Mouse (Mus musculus) MEL (cell line): ENCODE data around the gene Urah. TPM values are rescaled to one million over a fixed set of nuclear protein-coding genes. Genes with fewer than 3 reads are reported as not detected.

Source experiments
- DNase-seq: peaks from one replicate; pipeline ENCODE4 v3.0.0; 2011; ENCODE audit warnings: low read depth, low spot score
- H3K27ac ChIP-seq: 2 replicates; pipeline ENCODE4 v1.5.1; 2012; ENCODE audit warnings: low read depth, mild to moderate bottlenecking, control low read depth, low read length, moderate library complexity; ENCODE audit not compliant: control insufficient read depth
- H3K27me3 ChIP-seq, 2 experiments: fragments of 150-350 bp in 1 of 2; sonication (generic) in 1 of 2; 2 replicates each; pipeline ENCODE4 v1.6.1; 2012; ENCODE audit warnings: low read length in 2 of 2, mild to moderate bottlenecking in 2 of 2, improper control_type of control experiment in 1 of 2, moderate library complexity in 1 of 2; ENCODE audit not compliant: insufficient read depth in 2 of 2, control insufficient read depth in 1 of 2
- H3K36me3 ChIP-seq, 2 experiments: 2 replicates each; pipeline ENCODE4 v1.6.1; 2012 to 2014; ENCODE audit warnings: low read length in 2 of 2, improper control_type of control experiment in 1 of 2, inconsistent platforms in 1 of 2, mild to moderate bottlenecking in 1 of 2; ENCODE audit not compliant: insufficient read depth in 2 of 2, control insufficient read depth in 1 of 2
- H3K4me1 ChIP-seq, 2 experiments: fragments of 150-350 bp in 1 of 2; sonication (generic) in 1 of 2; 2 replicates each; pipeline ENCODE4 v1.6.1; 2012; ENCODE audit warnings: low read length in 2 of 2, improper control_type of control experiment in 1 of 2, mild to moderate bottlenecking in 1 of 2; ENCODE audit not compliant: insufficient read depth in 2 of 2, control insufficient read depth in 1 of 2
- H3K4me3 ChIP-seq, 2 experiments: fragments of 150-350 bp in 1 of 2; sonication (generic) in 1 of 2; 2 replicates each; pipeline ENCODE4 v1.5.1; 2012; ENCODE audit warnings: low read depth in 2 of 2, low read length in 2 of 2, mild to moderate bottlenecking in 2 of 2, moderate library complexity in 2 of 2, control low read depth in 1 of 2, improper control_type of control experiment in 1 of 2; ENCODE audit not compliant: control insufficient read depth in 1 of 2, insufficient read depth in 1 of 2
- H3K79me2 ChIP-seq: 2 replicates; pipeline ENCODE4 v1.6.1; 2012; ENCODE audit warnings: mild to moderate bottlenecking, low read length, moderate library complexity; ENCODE audit not compliant: control insufficient read depth, poor library complexity, insufficient read depth
- H3K9ac ChIP-seq: 2 replicates; pipeline ENCODE4 v1.6.1; 2012; ENCODE audit warnings: low read depth, mild to moderate bottlenecking, control low read depth, low read length, moderate library complexity; ENCODE audit not compliant: control insufficient read depth, poor library complexity, severe bottlenecking
- H3K9me3 ChIP-seq: fragments of 150-350 bp; sonication (generic); replicated peaks from 2 replicates; pipeline ENCODE4 v1.6.1; 2012; ENCODE audit warnings: mild to moderate bottlenecking, low read length, improper control_type of control experiment, moderate library complexity; ENCODE audit not compliant: insufficient read depth
- CHD1 ChIP-seq: IDR thresholded peaks from 2 replicates; pipeline ENCODE4 v1.6.1; 2012; ENCODE audit warnings: low read depth, mild to moderate bottlenecking, inconsistent platforms, low read length, improper control_type of control experiment
- CHD2 ChIP-seq: IDR thresholded peaks from 2 replicates; pipeline ENCODE4 v1.6.1; 2011; ENCODE audit warnings: low read length, improper control_type of control experiment
- CTCF ChIP-seq, 3 experiments: IDR thresholded peaks in 2 of 3; conservative IDR thresholded peaks in 1 of 3; 2 replicates each; pipeline ENCODE4 v1.5.1; 2011 to 2012; ENCODE audit warnings: low read length in 3 of 3, low read depth in 2 of 3, mild to moderate bottlenecking in 2 of 3, improper control_type of control experiment in 1 of 3, inconsistent platforms in 1 of 3, mixed read lengths in 1 of 3, moderate library complexity in 1 of 3; ENCODE audit not compliant: control insufficient read depth in 1 of 3, insufficient read depth in 1 of 3, poor library complexity in 1 of 3, severe bottlenecking in 1 of 3
- E2F4 ChIP-seq: IDR thresholded peaks from 2 replicates; pipeline ENCODE4 v1.6.1; 2011; ENCODE audit warnings: low read depth, low read length, improper control_type of control experiment, borderline replicate concordance
- ETS1 ChIP-seq: IDR thresholded peaks from 2 replicates; pipeline ENCODE4 v1.6.1; 2012; ENCODE audit warnings: low read depth, mild to moderate bottlenecking, inconsistent platforms, low read length, improper control_type of control experiment, moderate library complexity
- HCFC1 ChIP-seq: IDR thresholded peaks from 2 replicates; pipeline ENCODE4 v1.6.1; 2012; ENCODE audit warnings: low read depth, mild to moderate bottlenecking, inconsistent platforms, low read length, improper control_type of control experiment, moderate library complexity
- MEF2A ChIP-seq: IDR thresholded peaks from 2 replicates; pipeline ENCODE4 v1.6.1; 2014; ENCODE audit warnings: low read depth, mild to moderate bottlenecking, inconsistent platforms, low read length, improper control_type of control experiment; ENCODE audit not compliant: poor library complexity, insufficient replicate concordance, severe bottlenecking; ENCODE audit errors: extremely low read depth
- MXI1 ChIP-seq: IDR thresholded peaks from 2 replicates; pipeline ENCODE4 v1.6.1; 2011; ENCODE audit warnings: mild to moderate bottlenecking, low read depth, low read length, improper control_type of control experiment
- MYB ChIP-seq: IDR thresholded peaks from 2 replicates; pipeline ENCODE4 v1.6.1; 2011; ENCODE audit warnings: mild to moderate bottlenecking, low read depth, low read length, improper control_type of control experiment
- RAD21 ChIP-seq: IDR thresholded peaks from 2 replicates; pipeline ENCODE4 v1.6.1; 2011; ENCODE audit warnings: mild to moderate bottlenecking, low read depth, low read length, improper control_type of control experiment
- RCOR1 ChIP-seq: IDR thresholded peaks from 2 replicates; pipeline ENCODE4 v1.6.1; 2012; ENCODE audit warnings: low read depth, mild to moderate bottlenecking, inconsistent platforms, low read length, improper control_type of control experiment
- SMC3 ChIP-seq: IDR thresholded peaks from 2 replicates; pipeline ENCODE4 v1.6.1; 2011; ENCODE audit warnings: low read depth, low read length, improper control_type of control experiment
- TCF12 ChIP-seq: IDR thresholded peaks from 2 replicates; pipeline ENCODE4 v1.6.1; 2014; ENCODE audit warnings: low read depth, mild to moderate bottlenecking, inconsistent platforms, low read length, improper control_type of control experiment, moderate library complexity
- USF1 ChIP-seq: IDR thresholded peaks from 2 replicates; pipeline ENCODE4 v1.6.1; 2014; ENCODE audit warnings: low read depth, mild to moderate bottlenecking, inconsistent platforms, low read length, improper control_type of control experiment, moderate library complexity
- USF2 ChIP-seq, 2 experiments: IDR thresholded peaks; 2 replicates each; pipeline ENCODE4 v1.6.1; 2011 to 2012; ENCODE audit warnings: improper control_type of control experiment in 2 of 2, low read length in 2 of 2, borderline replicate concordance in 1 of 2, inconsistent platforms in 1 of 2, low read depth in 1 of 2, mild to moderate bottlenecking in 1 of 2; ENCODE audit not compliant: insufficient read depth in 1 of 2
- ZC3H11A ChIP-seq: IDR thresholded peaks from 2 replicates; pipeline ENCODE4 v1.6.1; 2012; ENCODE audit warnings: low read depth, mild to moderate bottlenecking, inconsistent platforms, low read length, improper control_type of control experiment
- ZKSCAN1 ChIP-seq: IDR thresholded peaks from 2 replicates; pipeline ENCODE4 v1.6.1; 2012; ENCODE audit warnings: low read depth, mild to moderate bottlenecking, inconsistent platforms, low read length, improper control_type of control experiment, moderate library complexity
- ZMIZ1 ChIP-seq: IDR thresholded peaks from 2 replicates; pipeline ENCODE4 v1.6.1; 2012; ENCODE audit warnings: low read depth, mild to moderate bottlenecking, inconsistent platforms, low read length, improper control_type of control experiment, moderate library complexity
- polyA plus RNA-seq, 2 experiments: library from polyadenylated mRNA; stranded (reverse) in 1 of 2; unstranded in 1 of 2; fragments of >175 nt in 1 of 2; fragments of >200 nt in 1 of 2; gene quantifications; 2 replicates each; pipeline versions ENCODE4 v1.2.1 to v1.2.4; 2012; ENCODE audit warnings: low replicate concordance in 2 of 2, low read depth in 1 of 2; ENCODE audit not compliant: insufficient read length in 2 of 2, insufficient read depth in 1 of 2, missing spikeins in 1 of 2
- total RNA-seq: library from RNA; depleted of rRNA; stranded (reverse); fragments of 300-350 nt; gene quantifications from 2 replicates; pipeline ENCODE4 v1.2.3, GENCODE M21; 2012

The Urah gene
- total and polyA plus RNA-seq, 3 experiments: not detected

- Histone ChIP-seq H3K79me2 (peaks cover 4% of the 10 kb centered on the region), H3K27me3 (no peaks in the 10 kb centered on the region), H3K4me1 (peaks cover 0 to 10% of the 10 kb centered on the region in 2 experiments; a peak in 2 of 4 replicates), H3K9ac (no peak overlapping the region), H3K9me3 (no peaks in the 10 kb centered on the region), H3K27ac (no peak overlapping the region), H3K4me3 (no peak overlapping the region), H3K36me3 (peaks cover 0 to 11% of the 10 kb centered on the region in 2 experiments; a peak in 2 of 4 replicates)
- DNase-seq: no peak
- TF ChIP-seq CHD2 (no peak), RCOR1 (no peak), HCFC1 (no peak), CHD1 (no peak), SMC3 (no peak), USF1 (no peak), CTCF (IDR thresholded peaks at IDR 0.05 in 2 of 3, conservative IDR thresholded peaks at IDR 0.05 in 1 of 3; ENCODE audit: control insufficient read depth in 1 of 3, insufficient read depth in 1 of 3, low read depth in 2 of 3, low read length in 3 of 3, poor library complexity in 1 of 3, severe bottlenecking in 1 of 3) (no peak), TCF12 (no peak), ZC3H11A (no peak), MEF2A (no peak), MYB (no peak), E2F4 (no peak), RAD21 (no peak)
These were observed 42.5 kb downstream of the Urah start for GRCm38 (mm10) chr7:140877364-140877763.

GRCm38 (mm10) chr7:140879355-140879754, 44.5 kb downstream of the Urah start:
- peaks cover 15% of the 10 kb centered on the region for H3K79me2 ChIP-seq
- peaks cover 0 to 18% of the 10 kb centered on the region in 2 experiments; a peak in 2 of 4 replicates for H3K36me3 ChIP-seq
- DNase-seq: no peak
- H3K27ac ChIP-seq: no peak overlapping the region
- H3K4me3 ChIP-seq: no peak overlapping the region
- H3K9ac ChIP-seq: no peak overlapping the region
- peaks cover 0 to 14% of the 10 kb centered on the region in 2 experiments; a peak in 3 of 4 replicates for H3K4me1 ChIP-seq
- TF ChIP-seq ZMIZ1: no peak
- no peak for TF ChIP-seq ZKSCAN1
- no peak for TF ChIP-seq HCFC1
- no peak for TF ChIP-seq USF2 (IDR thresholded peaks at IDR 0.05; ENCODE audit: borderline replicate concordance in 1 of 2, insufficient read depth in 1 of 2, low read depth in 1 of 2, low read length in 2 of 2)
- no peak for TF ChIP-seq MXI1
- no peak for TF ChIP-seq RCOR1
- TF ChIP-seq ETS1: no peak
- no peaks in the 10 kb centered on the region for H3K27me3 ChIP-seq
- H3K9me3 ChIP-seq: no peaks in the 10 kb centered on the region
